Mouse (Mus musculus) cerebellum, adult 18-20 months (tissue): ENCODE measurements around the gene Car12.

Experiments used
- DNase-seq, 2 experiments: peaks; one replicate each; pipeline ENCODE4 v3.0.0; 2021

Gene Car12

GRCm38 (mm10) chr9:66713135-66714021 is at the start of gene Car12:
Gene Car12 (plus strand): TSS chr9:66713686.
- DNase-seq = peak; percentile 54 to 61

- DNase-seq = no peak
Measured at GRCm38 (mm10) chr9:66663764-66664163, 49.7 kb upstream of the Car12 start.

- DNase-seq = no peak
Measured at GRCm38 (mm10) chr9:66664561-66664960, 48.9 kb upstream of the Car12 start.

GRCm38 (mm10) chr9:66666153-66666552 is 47.3 kb upstream of the Car12 start:
- no peak for DNase-seq

GRCm38 (mm10) chr9:66667046-66667445 is 46.4 kb upstream of the Car12 start:
- DNase-seq = no peak

GRCm38 (mm10) chr9:66667868-66668267 is 45.6 kb upstream of the Car12 start:
- DNase-seq = peak in 1 of 2 experiments; percentile 27

GRCm38 (mm10) chr9:66669561-66670078 is 43.9 kb upstream of the Car12 start:
- DNase-seq = no peak

GRCm38 (mm10) chr9:66673771-66674170 is 39.7 kb upstream of the Car12 start:
- no peak for DNase-seq

- DNase-seq = no peak
Measured at GRCm38 (mm10) chr9:66675566-66675965, 37.9 kb upstream of the Car12 start.

- no peak for DNase-seq
Measured at GRCm38 (mm10) chr9:66680102-66680501, 33.4 kb upstream of the Car12 start.

- DNase-seq = no peak
Measured at GRCm38 (mm10) chr9:66682822-66683221, 30.7 kb upstream of the Car12 start.

GRCm38 (mm10) chr9:66685730-66686129 is 27.8 kb upstream of the Car12 start:
- no peak for DNase-seq

GRCm38 (mm10) chr9:66687713-66688112 is 25.8 kb upstream of the Car12 start:
- no peak for DNase-seq

- no peak for DNase-seq
Measured at GRCm38 (mm10) chr9:66691683-66692305, 21.7 kb upstream of the Car12 start.

- no peak for DNase-seq
Measured at GRCm38 (mm10) chr9:66697355-66698140, 15.9 kb upstream of the Car12 start.

GRCm38 (mm10) chr9:66699748-66700147 is 13.7 kb upstream of the Car12 start:
- DNase-seq = no peak

- peak; percentile 70 to 76 for DNase-seq
Measured at GRCm38 (mm10) chr9:66703002-66703401, 10.5 kb upstream of the Car12 start.

GRCm38 (mm10) chr9:66705354-66705753 is 8.1 kb upstream of the Car12 start:
- no peak for DNase-seq

- DNase-seq = peak; percentile 76 to 83
Measured at GRCm38 (mm10) chr9:66705766-66706165, 7.7 kb upstream of the Car12 start.

- no peak for DNase-seq
Measured at GRCm38 (mm10) chr9:66708054-66708772, 5.3 kb upstream of the Car12 start.

- no peak for DNase-seq
Measured at GRCm38 (mm10) chr9:66708816-66709555, 4.5 kb upstream of the Car12 start.

- no peak for DNase-seq
Measured at GRCm38 (mm10) chr9:66710626-66711025, 2.9 kb upstream of the Car12 start.
